Mouse (Mus musculus) lung, embryonic 15.5 days (tissue): ENCODE results near the gene Mkrn1. TPM values are rescaled to one million over a fixed set of nuclear protein-coding genes. Genes with fewer than 3 reads are reported as not detected.
A peak's percentile ranks its signal among the peaks of the same experiment; 100 is the strongest.
"Not testable (repeated sequence)": the region's sequence is repeated elsewhere in the genome, so short reads cannot be mapped to it uniquely, and the experiment has no call there.

Experiments used
- ATAC-seq: fragments of 200-750 bp; cut with Nextera tagmentation; 2 replicates; pipeline ENCODE4 v1.8.0; 2017; ENCODE audit warnings: moderate number of reproducible peaks, borderline replicate concordance; ENCODE audit not compliant: low FRiP score, low TSS enrichment; ENCODE audit errors: extremely low read depth
- H3K27ac ChIP-seq: fragments of 300-500 bp; sonication (generic); 2 replicates; pipeline ENCODE4 v1.5.1; 2015; ENCODE audit warnings: moderate library complexity, mild to moderate bottlenecking, inconsistent platforms
- H3K27me3 ChIP-seq: fragments of 300-500 bp; sonication (generic); 2 replicates; pipeline ENCODE4 v1.6.1; 2015; ENCODE audit warnings: inconsistent platforms
- H3K36me3 ChIP-seq: fragments of 300-500 bp; sonication (generic); 2 replicates; pipeline ENCODE4 v1.6.1; 2015; ENCODE audit warnings: inconsistent platforms
- H3K4me1 ChIP-seq: fragments of 300-500 bp; sonication (generic); 2 replicates; pipeline ENCODE4 v1.6.1; 2015; ENCODE audit warnings: inconsistent platforms
- H3K4me2 ChIP-seq: fragments of 300-500 bp; sonication (generic); 2 replicates; pipeline ENCODE4 v1.6.1; 2015; ENCODE audit warnings: inconsistent platforms, mild to moderate bottlenecking, moderate library complexity
- H3K4me3 ChIP-seq: fragments of 300-500 bp; sonication (generic); 2 replicates; pipeline ENCODE4 v1.5.1; 2015; ENCODE audit warnings: mild to moderate bottlenecking, inconsistent platforms
- H3K9ac ChIP-seq: fragments of 300-500 bp; sonication (generic); 2 replicates; pipeline ENCODE4 v1.6.1; 2015; ENCODE audit warnings: inconsistent platforms
- H3K9me3 ChIP-seq: fragments of 300-500 bp; sonication (generic); 2 replicates; pipeline ENCODE4 v1.6.1; 2016; ENCODE audit warnings: inconsistent platforms
- WGBS: fragments of 180-500 bp; shearing (Covaris S2); methylation state at CpG from one replicate; pipeline ENCODE4 v1.1.7; 2015; 5-methylcytosine and 5-hydroxymethylcytosine counted together
- polyA plus RNA-seq: library from polyadenylated mRNA; unstranded; fragments of >200 nt; fragmentation: Nextera tagmentation; extraction: Ambion mirVana; gene quantifications from 2 replicates; pipeline ENCODE4 v1.2.1, GENCODE M21; 2015

The Mkrn1 gene
- polyA plus RNA-seq, 1 experiment from 2014 or later: 66.5 TPM

DNA sequence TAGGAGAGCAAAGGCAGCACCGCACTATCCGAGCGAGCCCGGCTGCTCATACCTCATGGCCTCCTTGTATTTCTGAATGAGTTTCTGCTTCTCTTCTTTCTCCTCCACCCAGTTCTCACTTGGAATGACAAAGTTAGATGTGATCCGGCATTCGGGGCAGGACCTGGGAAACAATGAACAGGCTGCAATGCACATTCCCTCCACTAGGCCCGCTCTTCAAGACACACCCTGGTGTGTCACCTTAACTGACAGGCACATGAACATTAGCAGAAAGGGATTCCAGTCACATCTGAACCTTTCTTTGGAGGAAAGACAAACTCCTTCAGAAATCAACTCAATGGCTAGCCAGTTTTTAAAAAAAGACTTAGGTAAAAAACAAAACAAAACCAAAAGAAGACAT lies 19.9 kb downstream of the Mkrn1 start:
- no peak overlapping the region for H3K4me3 ChIP-seq
- H3K9me3 ChIP-seq: no peaks in the 10 kb centered on the region
- no peak overlapping the region for H3K4me2 ChIP-seq
- no peak for ATAC-seq
- peaks cover 5% of the 10 kb centered on the region; the same call in 1 of the 2 replicates for H3K36me3 ChIP-seq
- 64% methylated on average over 7 of the region's 7 CpGs for WGBS
- no peak overlapping the region for H3K9ac ChIP-seq
- H3K27me3 ChIP-seq: no peaks in the 10 kb centered on the region
- H3K4me1 ChIP-seq: no peaks in the 10 kb centered on the region
- H3K27ac ChIP-seq: no peak overlapping the region

- Histone ChIP-seq H3K36me3 (no peaks in the 10 kb centered on the region), H3K9ac (no peak overlapping the region), H3K4me3 (no peak overlapping the region), H3K9me3 (no peaks in the 10 kb centered on the region), H3K27ac (no peak overlapping the region), H3K27me3 (no peaks in the 10 kb centered on the region), H3K4me1 (no peaks in the 10 kb centered on the region), H3K4me2 (no peak overlapping the region)
- no peak for ATAC-seq
- WGBS: 93% methylated on average over 9 of the region's 9 CpGs
Measured at GRCm38 (mm10) chr6:39398342-39398741, 21.9 kb downstream of the Mkrn1 start.

GRCm38 (mm10) chr6:39397046-39397445 lies 23.2 kb downstream of the Mkrn1 start:
- no peak overlapping the region for H3K4me2 ChIP-seq
- H3K4me3 ChIP-seq: no peak overlapping the region
- H3K4me1 ChIP-seq: no peaks in the 10 kb centered on the region
- H3K27ac ChIP-seq: no peak overlapping the region
- H3K27me3 ChIP-seq: no peaks in the 10 kb centered on the region
- no peaks in the 10 kb centered on the region for H3K9me3 ChIP-seq
- no peak overlapping the region for H3K9ac ChIP-seq
- WGBS: 94% methylated on average over 6 of the region's 6 CpGs
- H3K36me3 ChIP-seq: no peaks in the 10 kb centered on the region
- ATAC-seq: no peak

DNA sequence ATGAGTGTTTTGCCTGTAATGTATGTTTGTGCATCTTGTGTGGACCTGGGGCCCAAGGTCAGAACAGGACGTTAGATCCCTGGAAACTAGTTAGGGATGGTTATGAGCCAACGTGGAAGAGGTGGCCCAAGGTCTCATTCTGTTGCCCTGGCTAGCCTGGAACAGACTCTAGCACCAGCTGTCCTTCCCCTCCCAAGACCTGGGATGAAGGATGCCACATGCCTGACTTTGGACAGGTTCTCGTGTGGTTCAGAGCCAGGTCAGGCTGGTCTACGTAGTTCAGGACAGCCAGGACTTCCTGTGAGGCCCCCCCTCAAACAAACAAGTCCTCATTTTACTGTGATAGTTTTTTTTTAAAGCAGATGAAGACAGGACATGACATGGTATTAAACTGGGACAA lies 24.3 kb downstream of the Mkrn1 start:
- no peaks in the 10 kb centered on the region for H3K4me1 ChIP-seq
- H3K9me3 ChIP-seq: no peaks in the 10 kb centered on the region
- H3K27me3 ChIP-seq: no peaks in the 10 kb centered on the region
- no peak overlapping the region for H3K27ac ChIP-seq
- no peak overlapping the region for H3K4me3 ChIP-seq
- ATAC-seq: no peak
- no peak overlapping the region for H3K9ac ChIP-seq
- H3K4me2 ChIP-seq: no peak overlapping the region
- H3K36me3 ChIP-seq: no peaks in the 10 kb centered on the region
- 60% methylated on average over 4 of the region's 4 CpGs for WGBS

DNA sequence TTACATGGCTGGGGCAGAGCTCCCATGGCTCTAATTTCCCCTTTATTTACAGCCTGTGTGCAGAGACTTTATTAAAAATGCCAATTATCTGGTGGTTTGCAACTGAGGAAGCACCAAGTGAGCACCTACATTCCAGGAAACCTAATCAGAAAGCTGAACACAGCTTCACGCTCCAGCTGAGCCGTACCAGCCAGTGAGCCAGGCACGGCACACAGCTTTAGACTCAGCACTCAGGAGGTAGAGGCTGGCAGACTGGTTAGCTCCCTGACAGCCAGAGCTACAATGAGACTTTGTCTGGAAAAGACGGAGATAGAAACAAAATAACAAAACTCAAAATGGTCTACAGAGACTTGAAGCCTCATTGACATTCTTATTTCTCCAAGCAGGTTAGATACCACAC lies 24.8 kb downstream of the Mkrn1 start:
- no peak overlapping the region for H3K4me3 ChIP-seq
- no peak for ATAC-seq
- H3K4me2 ChIP-seq: no peak overlapping the region
- 81% methylated on average over 4 of the region's 4 CpGs for WGBS
- H3K4me1 ChIP-seq: no peaks in the 10 kb centered on the region
- no peaks in the 10 kb centered on the region for H3K27me3 ChIP-seq
- H3K36me3 ChIP-seq: no peaks in the 10 kb centered on the region
- H3K27ac ChIP-seq: no peak overlapping the region
- H3K9me3 ChIP-seq: no peaks in the 10 kb centered on the region
- no peak overlapping the region for H3K9ac ChIP-seq

DNA sequence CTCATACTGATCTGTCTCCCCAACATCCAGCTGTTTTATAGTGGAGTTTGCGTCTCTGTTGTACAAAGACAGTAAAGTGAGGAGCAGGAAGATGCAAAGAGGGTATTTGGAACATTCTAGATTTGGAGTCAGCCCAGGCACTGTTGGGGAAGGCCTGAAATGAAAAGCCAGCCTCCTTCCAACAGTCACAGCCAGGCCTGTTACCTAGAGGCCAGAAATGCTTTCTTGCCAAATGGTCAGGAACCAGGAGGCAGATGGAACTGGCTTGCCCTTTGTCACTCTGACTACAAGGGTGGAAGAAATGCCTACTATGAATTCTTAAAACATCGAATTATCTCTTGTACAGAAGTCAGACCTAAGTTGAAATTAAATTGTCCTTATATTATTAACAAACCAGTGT lies 30.3 kb downstream of the Mkrn1 start:
- 96% methylated on average over 2 of the region's 2 CpGs for WGBS
- no peaks in the 10 kb centered on the region for H3K27me3 ChIP-seq
- no peak overlapping the region for H3K4me3 ChIP-seq
- no peaks in the 10 kb centered on the region for H3K9me3 ChIP-seq
- H3K9ac ChIP-seq: no peak overlapping the region
- H3K36me3 ChIP-seq: no peaks in the 10 kb centered on the region
- no peaks in the 10 kb centered on the region for H3K4me1 ChIP-seq
- no peak for ATAC-seq
- H3K27ac ChIP-seq: no peak overlapping the region
- H3K4me2 ChIP-seq: no peak overlapping the region

- peak within 1 kb of the TSS; percentile 62 for H3K4me2 ChIP-seq
- H3K4me1 ChIP-seq: peaks cover 10% of the 10 kb centered on the region
- no peaks in the 10 kb centered on the region for H3K27me3 ChIP-seq
- H3K9ac ChIP-seq: peak within 1 kb of the TSS; percentile 38
- no peaks in the 10 kb centered on the region for H3K9me3 ChIP-seq
- no peak for ATAC-seq
- 5% methylated on average over 20 of the region's 20 CpGs for WGBS
- H3K36me3 ChIP-seq: no peaks in the 10 kb centered on the region
- peak within 1 kb of the TSS; percentile 65 for H3K27ac ChIP-seq
- H3K4me3 ChIP-seq: peak within 1 kb of the TSS; percentile 43
Measured at GRCm38 (mm10) chr6:39381125-39381880, 39.0 kb downstream of the Mkrn1 start, which contains the start of gene Rab19. TSS of gene Rab19 (plus strand) at chr6:39381175.

- no peak for ATAC-seq
- WGBS: 87% methylated on average over 3 of the region's 3 CpGs
- no peaks in the 10 kb centered on the region for H3K9me3 ChIP-seq
- no peak overlapping the region for H3K4me3 ChIP-seq
- no peak overlapping the region for H3K27ac ChIP-seq
- no peaks in the 10 kb centered on the region for H3K27me3 ChIP-seq
- no peaks in the 10 kb centered on the region for H3K36me3 ChIP-seq
- H3K9ac ChIP-seq: no peak overlapping the region
- peaks cover 17% of the 10 kb centered on the region for H3K4me1 ChIP-seq
- no peak overlapping the region for H3K4me2 ChIP-seq
Measured at GRCm38 (mm10) chr6:39380276-39380675, 40.0 kb downstream of the Mkrn1 start.

DNA sequence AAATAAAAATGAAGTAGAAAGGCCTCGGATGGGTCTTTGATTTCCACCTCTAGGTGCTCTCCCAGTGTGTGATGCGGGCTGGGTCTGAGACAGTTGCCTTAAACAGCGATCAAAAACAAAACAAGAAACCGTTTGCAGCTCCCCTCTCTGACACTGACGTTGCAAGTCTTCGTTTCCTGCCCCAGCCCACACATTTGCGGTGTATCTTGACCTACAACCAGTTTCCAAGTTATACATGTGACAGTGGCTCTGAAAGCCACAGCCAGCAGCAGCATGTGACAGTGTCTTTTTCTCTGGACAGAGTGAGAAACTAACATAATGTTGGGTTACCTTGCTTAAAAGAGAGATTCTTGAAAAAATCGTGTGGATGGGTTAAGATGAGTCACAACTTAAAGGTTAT lies 40.5 kb downstream of the Mkrn1 start:
- no peak overlapping the region for H3K4me3 ChIP-seq
- H3K9me3 ChIP-seq: no peaks in the 10 kb centered on the region
- no peak overlapping the region for H3K27ac ChIP-seq
- no peaks in the 10 kb centered on the region for H3K36me3 ChIP-seq
- no peak overlapping the region for H3K9ac ChIP-seq
- ATAC-seq: no peak
- WGBS: 70% methylated on average over 8 of the region's 8 CpGs
- H3K27me3 ChIP-seq: no peaks in the 10 kb centered on the region
- H3K4me2 ChIP-seq: no peak overlapping the region
- H3K4me1 ChIP-seq: peaks cover 17% of the 10 kb centered on the region

DNA sequence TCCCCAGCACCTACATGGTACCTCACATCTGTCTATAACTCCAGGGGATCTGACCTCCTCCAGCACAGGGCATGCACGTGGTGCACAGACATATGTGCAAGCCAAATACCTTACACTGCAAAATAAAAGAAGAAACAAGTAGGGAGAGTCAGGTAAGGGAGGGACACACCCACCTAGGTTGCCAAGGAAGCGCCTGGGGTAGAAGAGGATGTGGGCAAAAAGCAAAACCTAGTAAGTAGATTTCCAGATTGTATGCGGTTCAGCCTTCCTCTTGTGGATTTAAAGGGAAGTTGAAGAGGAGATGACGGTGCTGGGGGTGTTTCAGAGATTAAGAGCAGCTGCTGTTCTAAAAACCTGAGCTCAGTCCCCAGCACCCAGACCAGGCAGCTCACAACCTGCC lies 41.0 kb downstream of the Mkrn1 start:
- Histone ChIP-seq H3K27me3 (no peaks in the 10 kb centered on the region), H3K4me1 (peaks cover 17% of the 10 kb centered on the region), H3K9me3 (no peaks in the 10 kb centered on the region), H3K36me3 (peaks cover 4% of the 10 kb centered on the region; the same call in 1 of the 2 replicates), H3K4me2 (no peak overlapping the region), H3K27ac (no peak overlapping the region), H3K4me3 (no peak overlapping the region), H3K9ac (no peak overlapping the region)
- WGBS: 40% methylated on average over 4 of the region's 4 CpGs
- no peak for ATAC-seq

DNA sequence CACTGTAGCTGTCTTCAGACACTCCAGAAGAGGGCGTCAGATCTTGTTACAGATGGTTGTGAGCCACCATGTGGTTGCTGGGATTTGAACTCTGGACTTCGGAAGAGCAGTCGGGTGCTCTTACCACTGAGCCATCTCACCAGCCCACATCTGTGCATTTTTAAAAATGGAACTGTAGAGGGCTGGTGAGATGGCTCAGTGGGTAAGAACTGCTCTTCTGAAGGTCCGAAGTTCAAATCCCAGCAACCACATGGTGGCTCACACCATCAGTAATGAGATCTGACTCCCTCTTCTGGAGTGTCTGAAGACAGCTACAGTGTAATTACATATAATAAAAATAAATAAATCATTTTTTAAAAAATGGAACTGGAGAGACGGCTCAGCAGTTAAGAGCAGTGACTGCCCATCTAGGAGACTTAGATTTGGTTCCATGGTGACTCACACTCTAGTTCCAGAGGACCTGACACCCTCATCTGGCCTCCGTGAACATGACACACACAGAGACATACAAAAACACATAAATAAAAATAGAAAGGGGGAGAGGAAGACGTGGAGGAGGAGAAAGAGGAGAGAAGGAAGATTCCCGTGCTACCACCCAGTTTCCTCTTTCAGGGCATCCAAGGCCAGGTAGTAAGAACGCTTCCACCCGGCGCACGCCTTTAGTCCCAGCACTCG lies 42.0 kb downstream of the Mkrn1 start:
- H3K4me3 ChIP-seq, ATAC-seq, H3K4me2 ChIP-seq, H3K9me3 ChIP-seq, H3K36me3 ChIP-seq, H3K9ac ChIP-seq, H3K27ac ChIP-seq, H3K27me3 ChIP-seq: not testable (repeated sequence)
- peaks cover 18% of the 10 kb centered on the region for H3K4me1 ChIP-seq
- 74% methylated on average over 13 of the region's 13 CpGs for WGBS

DNA sequence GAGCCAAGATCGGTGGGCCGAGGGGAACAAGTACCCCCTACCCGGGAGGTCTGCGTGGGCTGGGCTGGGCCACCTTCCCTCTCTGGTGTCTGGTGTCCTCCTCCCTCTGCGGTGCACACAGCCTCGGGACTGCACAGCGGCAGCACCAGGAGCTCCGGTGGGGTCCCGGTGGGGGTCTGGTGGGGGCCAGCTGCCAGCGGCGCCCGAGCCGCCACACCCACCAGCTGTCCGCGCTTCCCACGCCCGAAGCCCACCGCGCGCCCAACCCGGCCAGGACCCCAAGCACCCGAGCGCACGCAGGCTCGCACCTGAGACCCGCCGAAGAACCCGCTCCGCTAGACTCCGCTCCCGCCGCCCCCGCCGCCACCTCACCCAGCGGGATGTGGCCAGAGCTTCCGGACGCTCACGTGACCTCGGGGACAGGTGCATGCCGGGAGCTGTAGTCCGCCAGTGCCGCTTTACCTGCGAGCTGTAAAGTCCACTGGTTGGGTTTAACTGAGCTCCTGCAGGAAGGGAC lies 42.9 kb downstream of the Mkrn1 start, which contains the start of gene Slc37a3:
Gene Slc37a3, minus strand, starts transcription at position 365 of the 517 bp plus-strand sequence.
- Histone ChIP-seq H3K4me3 (peak within 1 kb of the TSS; percentile 97), H3K27ac (no peak within 1 kb of the TSS), H3K4me2 (peak within 1 kb of the TSS; percentile 84), H3K27me3 (no peaks in the 10 kb centered on the region), H3K4me1 (peaks cover 23% of the 10 kb centered on the region), H3K36me3 (peaks cover 6% of the 10 kb centered on the region; the same call in 1 of the 2 replicates), H3K9ac (peak within 1 kb of the TSS; percentile 94), H3K9me3 (no peaks in the 10 kb centered on the region)
- peak; percentile 85 for ATAC-seq
- 1% methylated on average over 43 of the region's 43 CpGs for WGBS
